Mouse (Mus musculus) layer of hippocampus, adult 6 months (tissue): Measurements from ENCODE around the gene Olfr76. TPM values are rescaled to one million over a fixed set of nuclear protein-coding genes. Genes with fewer than 3 reads are reported as not detected.

Experiments
- long read RNA-seq, 2 experiments: library from polyadenylated mRNA; unstranded; transcript quantifications; one replicate each; pipeline ENCODE4 v2.0.0; 2019 to 2020
- polyA plus RNA-seq: library from polyadenylated mRNA; unstranded; fragments of <200 nt; fragmentation: Nextera tagmentation; gene quantifications from 2 replicates; pipeline ENCODE4 v1.2.3, GENCODE M21; 2021

Olfr76 gene
- not detected in 2 replicates for polyA plus RNA-seq
- long read RNA-seq, experiment 1 = 0 reads
- long read RNA-seq, experiment 2 = 0 reads

GRCm38 (mm10) chr19:12123103-12123502 lies at the start of gene Olfr76:
Gene Olfr76 (minus strand): TSS chr19:12123203.

GRCm38 (mm10) chr19:12170062-12170599 lies 47.1 kb upstream of the Olfr76 start, which contains the start of gene Olfr1555-ps1:
Gene Olfr1555-ps1 (minus strand): TSS chr19:12170112.

GRCm38 (mm10) chr19:12115797-12116196 lies 7.2 kb downstream of the Olfr76 start, which contains the start of gene Olfr1428:
Gene Olfr1428 (minus strand): TSS chr19:12115897.

GRCm38 (mm10) chr19:12103234-12103633 lies 19.8 kb downstream of the Olfr76 start, which contains the start of gene Olfr1427:
Gene Olfr1427 (minus strand): TSS chr19:12103334.

GRCm38 (mm10) chr19:12091913-12092312 lies 31.1 kb downstream of the Olfr76 start, which contains the start of gene Olfr1426:
Gene Olfr1426 (minus strand): TSS chr19:12092013.

GRCm38 (mm10) chr19:12077631-12078030 lies 45.4 kb downstream of the Olfr76 start, which contains the start of gene Olfr1425:
Gene Olfr1425 (minus strand): TSS chr19:12077731.

Other genes starting within 250 kb of the Olfr76 start
- gene Olfr1419, start 248.1 kb downstream of the Olfr76 start, polyA plus RNA-seq = not detected in 2 replicates
- gene Olfr1420, start 236.6 kb downstream of the Olfr76 start, polyA plus RNA-seq = not detected in 2 replicates
- 2.1 and 2.3 TPM in 2 replicates for gene Patl1, start 210.8 kb downstream of the Olfr76 start, polyA plus RNA-seq
- 4.7 and 4.8 TPM in 2 replicates for gene Osbp, start 157.3 kb downstream of the Olfr76 start, polyA plus RNA-seq
- 0.04 TPM in 1 of 2 replicates, not detected in the other for gene Olfr1423, start 81.9 kb downstream of the Olfr76 start, polyA plus RNA-seq
- gene Olfr1424, start 60.5 kb downstream of the Olfr76 start, polyA plus RNA-seq = not detected in 2 replicates
- not detected in 2 replicates for gene Olfr1425, start 45.5 kb downstream of the Olfr76 start, polyA plus RNA-seq
- gene Olfr1426, start 31.2 kb downstream of the Olfr76 start, polyA plus RNA-seq = not detected in 2 replicates
- gene Olfr1427, start 19.9 kb downstream of the Olfr76 start, polyA plus RNA-seq = not detected in 2 replicates
- not detected in 2 replicates for gene Olfr1428, start 7.3 kb downstream of the Olfr76 start, polyA plus RNA-seq
- not detected in 2 replicates for gene Olfr1555-ps1, start 46.9 kb upstream of the Olfr76 start, polyA plus RNA-seq
- not detected in 2 replicates for gene Olfr1431, start 77.4 kb upstream of the Olfr76 start, polyA plus RNA-seq
- gene Olfr1432, start 109.4 kb upstream of the Olfr76 start, polyA plus RNA-seq = not detected in 2 replicates
- gene Olfr262, start 118.5 kb upstream of the Olfr76 start, polyA plus RNA-seq = not detected in 2 replicates
- not detected in 2 replicates for gene Olfr235, start 137.8 kb upstream of the Olfr76 start, polyA plus RNA-seq
- not detected in 2 replicates for gene Olfr1434, start 156.7 kb upstream of the Olfr76 start, polyA plus RNA-seq
- not detected in 2 replicates for gene Olfr1436, start 175.9 kb upstream of the Olfr76 start, polyA plus RNA-seq
- gene Olfr1437, start 201.9 kb upstream of the Olfr76 start, polyA plus RNA-seq = not detected in 2 replicates
- gene Olfr1438-ps1, start 212.7 kb upstream of the Olfr76 start, polyA plus RNA-seq = not detected in 2 replicates